Comparison of ENCODE assay signal across 19 mouse cellular contexts in the genomic region with DNA sequence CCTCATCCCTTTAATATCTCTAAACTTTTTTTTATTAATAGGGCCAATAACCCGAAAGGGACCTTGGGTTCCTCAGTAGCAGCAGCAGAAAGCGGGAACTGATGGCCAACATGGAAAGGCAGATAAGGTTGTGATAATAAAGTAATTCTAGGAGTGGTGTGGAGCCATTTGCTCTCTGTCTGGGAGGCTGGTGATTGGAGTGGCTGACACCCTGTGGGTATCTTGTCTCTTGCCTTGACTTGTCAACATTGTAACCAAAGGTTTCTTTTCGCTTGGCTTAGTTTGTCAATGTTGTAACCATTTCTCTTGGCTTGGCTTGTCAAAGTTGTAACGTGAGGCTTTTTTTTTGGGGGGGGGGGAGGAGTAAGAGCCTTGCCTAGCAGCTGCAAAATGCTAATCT.
"Had no signal": no experiment of that assay in that cellular context is flagged by ENCODE, and none has a peak within 500 bp of the region (broad histone marks: within the 10 kb centered on the region; RNA-seq: fewer than 3 reads in every experiment).

No protein-coding gene starts in this region.

- H3K4me3 ChIP-seq: heart, adult 2 months; heart, embryonic 10.5 days; heart, embryonic 12.5 days; hindbrain, embryonic 10.5 days; hindbrain, embryonic 12.5 days; kidney, embryonic 15.5 days; limb, embryonic 12.5 days; liver, embryonic 13.5 days; liver, embryonic 15.5 days had no signal

- H3K4me1 ChIP-seq: liver, embryonic 13.5 days; liver, embryonic 15.5 days had no signal

- H3K36me3 ChIP-seq: heart, embryonic 10.5 days; heart, embryonic 12.5 days; hindbrain, embryonic 10.5 days; hindbrain, embryonic 12.5 days; kidney, embryonic 15.5 days; limb, embryonic 12.5 days; liver, embryonic 13.5 days; liver, embryonic 15.5 days had no signal

- H3K9me3 ChIP-seq: heart, embryonic 10.5 days; heart, embryonic 12.5 days; hindbrain, embryonic 10.5 days; hindbrain, embryonic 12.5 days; kidney, embryonic 15.5 days; limb, embryonic 12.5 days; liver, embryonic 13.5 days; liver, embryonic 15.5 days had no signal

- H3K27ac ChIP-seq: heart, adult 2 months; heart, embryonic 10.5 days; hindbrain, embryonic 10.5 days; hindbrain, embryonic 12.5 days; hindbrain, embryonic 14.5 days; kidney, embryonic 15.5 days; kidney, postnatal 0 days; limb, embryonic 12.5 days; liver, embryonic 13.5 days; liver, embryonic 15.5 days had no signal

- H3K27me3 ChIP-seq: hindbrain, embryonic 12.5 days; kidney, embryonic 15.5 days; limb, embryonic 12.5 days; liver, embryonic 13.5 days; liver, embryonic 15.5 days had no signal

- DNase-seq: gastrocnemius, postnatal 25 days; heart, adult 2 months; heart, postnatal 10 days; heart, postnatal 4 days; kidney, postnatal 14 days; layer of hippocampus, adult 9-11 months; layer of hippocampus, postnatal 36 days; left cerebral cortex, postnatal 4 days; liver; liver, embryonic 13.5 days had no signal
